8 mouse cellular contexts compared by ENCODE assay signal in genomic region chr8:111876355-111876948, GRCm38 (mm10). TPM values are rescaled to one million over a fixed set of nuclear protein-coding genes. Genes with fewer than 3 reads are reported as not detected.
DNase-seq lines count a peak whose midpoint lies in the region; ATAC-seq and TF ChIP-seq lines count a peak whose summit lies in the region.

Gene Tmem170, minus strand, starts transcription at chr8:111876750.

- no peaks in the 10 kb centered on the region for H3K27me3 ChIP-seq in forebrain, embryonic 15.5 days

- peaks cover 0 to 6% of the 10 kb centered on the region in 2 experiments; a peak in 1 of 4 replicates for H3K4me1 ChIP-seq in ES-E14 (ENCODE audit: control insufficient read depth in 2 of 2, insufficient read depth in 2 of 2, low read length in 2 of 2, poor library complexity in 1 of 2)
- peaks cover 7% of the 10 kb centered on the region for H3K4me1 ChIP-seq in forebrain, embryonic 15.5 days
- peaks cover 3% of the 10 kb centered on the region; the same call in 1 of the 2 replicates for H3K4me1 ChIP-seq in lung, adult 2 months (ENCODE audit: control insufficient read depth, insufficient read depth, low read length)

- H3K9ac ChIP-seq in ES-E14 (ENCODE audit: insufficient read depth, low read depth, low read length, poor library complexity, severe bottlenecking): peak within 1 kb of the TSS; percentile 84
- peak within 1 kb of the TSS; percentile 64 for H3K9ac ChIP-seq in forebrain, embryonic 15.5 days (replicated peaks)

- peak; percentile 98 for ATAC-seq in forebrain, embryonic 15.5 days (replicated peaks)
- peak; percentile 99 for ATAC-seq in neutrophil, adult 5-6 weeks (ENCODE audit: extremely low read depth, insufficient number of reproducible peaks, low FRiP score, poor library complexity, severe bottlenecking)

- whole genome bisulfite sequencing in forebrain, embryonic 15.5 days: under 1% methylated on average over 49 of the region's 53 CpGs
- WGBS in lung, adult 2 months: under 1% methylated on average over 53 of the region's 53 CpGs

- 0 out of 2 replicates have a peak, but pooled peaks cover 4% of the 10 kb centered on the region for H3K36me3 ChIP-seq in ES-E14 (ENCODE audit: control insufficient read depth, insufficient read depth, low read length, poor library complexity, severe bottlenecking)
- no peaks in the 10 kb centered on the region for H3K36me3 ChIP-seq in forebrain, embryonic 15.5 days

- TF ChIP-seq CTCF in lung, adult 2 months (IDR thresholded peaks at IDR 0.05; ENCODE audit: insufficient read depth, low read length): peak; percentile 89

- H3K27ac ChIP-seq in ES-E14 (ENCODE audit: insufficient read depth, low read depth, low read length, poor library complexity, severe bottlenecking): peak within 1 kb of the TSS; percentile 45; the same call in 1 of the 2 replicates
- H3K27ac ChIP-seq in forebrain, embryonic 15.5 days (replicated peaks): peak within 1 kb of the TSS; percentile 76

- peak within 1 kb of the TSS; percentile 66 for H3K4me2 ChIP-seq in forebrain, embryonic 15.5 days (replicated peaks)

- in situ Hi-C loops in ES-E14 (cut with MboI; ENCODE audit: low sequenced_read_pairs in 2 of 2, unreplicated experiment in 2 of 2): no loop called here

- H3K4me3 ChIP-seq in ES-E14 (ENCODE audit: insufficient read depth in 1 of 2, low read depth in 1 of 2, low read length in 2 of 2, poor library complexity in 1 of 2, severe bottlenecking in 1 of 2): peak within 1 kb of the TSS; percentile 89 to 96
- peak within 1 kb of the TSS; percentile 83 for H3K4me3 ChIP-seq in forebrain, embryonic 15.5 days
- peak within 1 kb of the TSS; percentile 79 for H3K4me3 ChIP-seq in lung, adult 2 months (replicated peaks; ENCODE audit: extremely low read depth, low read depth, low read length)

- peak; percentile 96 for TF ChIP-seq POLR2A in lung, adult 2 months (IDR thresholded peaks at IDR 0.05; ENCODE audit: borderline replicate concordance, extremely low read depth, low read depth, low read length)

- H3K9me3 ChIP-seq in ES-E14 (ENCODE audit: control insufficient read depth, insufficient read depth, low read depth, low read length): no peaks in the 10 kb centered on the region
- no peaks in the 10 kb centered on the region for H3K9me3 ChIP-seq in forebrain, embryonic 15.5 days

- peak; percentile 98 for DNase-seq in ES-E14 (ENCODE audit: low read depth, low spot score)
- peak; percentile 99 for DNase-seq in cerebellum, adult 11-12 months
- peak; percentile 94 for DNase-seq in heart, postnatal 25 days (ENCODE audit: low spot score)
- DNase-seq in layer of hippocampus, adult 18-20 months (ENCODE audit: low spot score in 2 of 2): peak; percentile 96 to 99
- DNase-seq in lung, adult 2 months: peak; percentile 97
- DNase-seq in thymus, adult 18-20 months: peak; percentile 93 to 96

- intact Hi-C loops in heart, postnatal 25 days (cut with DNase I): no loop called here

TF ChIP-seq in ES-E14, 5 proteins besides CTCF, POLR2A, EP300 and RAD21:
- TF ChIP-seq ZNF384 (IDR thresholded peaks at IDR 0.05; ENCODE audit: low read depth, low read length) (0 out of 2 replicates have a peak, but pooled peaks have one; percentile 34), MAFK (IDR thresholded peaks at IDR 0.05; ENCODE audit: insufficient read depth, low read depth, low read length) (no peak), HCFC1 (IDR thresholded peaks at IDR 0.05; ENCODE audit: borderline replicate concordance, insufficient read depth, low read length) (peak; percentile 49; the same call in 1 of the 2 replicates)

RNA-seq across cellular contexts. Expression of gene Tmem170, which starts in this region (rescaled TPM):
- total RNA-seq in ES-E14 (2012; rRNA removed): 12.1 and 14.3 TPM in 2 replicates
- polyA plus RNA-seq in forebrain, embryonic 15.5 days (2015; fragmentation: Nextera tagmentation; extraction: Ambion mirVana): 4.2 and 4.3 TPM in 2 replicates
- total RNA-seq in heart, postnatal 25 days (2021): 1 to 10 TPM; 2.9 to 3.1 TPM
- 1 to 10 TPM; 4.0 to 4.8 TPM for total RNA-seq in layer of hippocampus, adult 18-20 months (2021)
- polyA plus RNA-seq in lung, adult 2 months (2012; rRNA removed): 4.0 and 5.0 TPM in 2 replicates
- 3.7 and 4.1 TPM in 2 replicates for total RNA-seq in neutrophil, adult 5-6 weeks (2017)

Comparison
In these comparisons a context has a peak if more than half of its experiments do, and no peak if none do; other contexts are left out.
1. Peak in every context shown above with its lines: DNase-seq, ATAC-seq, H3K4me3 ChIP-seq and H3K27ac ChIP-seq.